Mouse (Mus musculus) CH12.LX (cell line): Measurements from ENCODE around the gene Dusp10. TPM values are rescaled to one million over a fixed set of nuclear protein-coding genes. Genes with fewer than 3 reads are reported as not detected.

Source experiments
- DNase-seq: peaks from one replicate; pipeline ENCODE4 v3.0.0-alpha.2; 2013; ENCODE audit errors: extremely low read depth
- H3K27ac ChIP-seq: 2 replicates; pipeline ENCODE4 v1.5.1; 2012; ENCODE audit warnings: low read depth, mild to moderate bottlenecking, control low read depth, moderate library complexity; ENCODE audit not compliant: insufficient read depth
- H3K27me3 ChIP-seq: replicated peaks from 2 replicates; pipeline ENCODE3; 2012; ENCODE audit warnings: inconsistent platforms
- H3K36me3 ChIP-seq, 2 experiments: replicated peaks in 1 of 2; 2 replicates each; pipeline versions ENCODE3 to v1.6.1; 2012; ENCODE audit warnings: inconsistent platforms in 1 of 2, low read length in 1 of 2, mild to moderate bottlenecking in 1 of 2, mixed read lengths in 1 of 2, moderate library complexity in 1 of 2; ENCODE audit not compliant: control insufficient read depth in 1 of 2, insufficient read depth in 1 of 2
- H3K4me1 ChIP-seq, 2 experiments: 2 replicates each; pipeline ENCODE4 v1.6.1; 2012; ENCODE audit warnings: inconsistent platforms in 1 of 2, moderate library complexity in 1 of 2; ENCODE audit not compliant: insufficient read depth in 2 of 2, control insufficient read depth in 1 of 2
- H3K4me2 ChIP-seq: 2 replicates; pipeline ENCODE4 v1.6.1; 2012; ENCODE audit warnings: low read depth, mild to moderate bottlenecking, control low read depth; ENCODE audit not compliant: poor library complexity, insufficient read depth, severe bottlenecking
- H3K4me3 ChIP-seq, 3 experiments: fragments of 150-350 bp in 1 of 3; sonication (generic) in 1 of 3; replicated peaks in 1 of 3; 2 replicates each; pipeline versions ENCODE3 to v1.5.1; 2011 to 2012; ENCODE audit warnings: low read depth in 2 of 3, low read length in 2 of 3, mild to moderate bottlenecking in 2 of 3, moderate library complexity in 2 of 3, control low read depth in 1 of 3, improper control_type of control experiment in 1 of 3, inconsistent platforms in 1 of 3, mixed read lengths in 1 of 3; ENCODE audit not compliant: poor library complexity in 1 of 3
- H3K79me2 ChIP-seq: replicated peaks from 2 replicates; pipeline ENCODE4 v1.6.1; 2012; ENCODE audit warnings: mild to moderate bottlenecking, moderate library complexity; ENCODE audit not compliant: control insufficient read depth, poor library complexity, insufficient read depth, severe bottlenecking; ENCODE audit errors: extremely low read depth
- H3K9ac ChIP-seq: 2 replicates; pipeline ENCODE4 v1.6.1; 2012; ENCODE audit warnings: low read depth, mild to moderate bottlenecking, control low read depth, moderate library complexity; ENCODE audit not compliant: insufficient read depth
- H3K9me3 ChIP-seq: replicated peaks from 2 replicates; pipeline ENCODE3; 2012; ENCODE audit warnings: low read length, inconsistent platforms, mixed read lengths
- BHLHE40 ChIP-seq: IDR thresholded peaks from 2 replicates; pipeline ENCODE4 v1.6.1; 2011; ENCODE audit warnings: mild to moderate bottlenecking, low read depth, low read length, improper control_type of control experiment
- CHD1 ChIP-seq: IDR thresholded peaks from 2 replicates; pipeline ENCODE4 v1.6.1; 2012; ENCODE audit warnings: low read depth, low read length, improper control_type of control experiment, inconsistent platforms
- CTCF ChIP-seq, 2 experiments: IDR thresholded peaks in 1 of 2; conservative IDR thresholded peaks in 1 of 2; 2 replicates each; pipeline ENCODE4 v1.5.1; 2011 to 2012; ENCODE audit warnings: low read depth in 2 of 2, low read length in 2 of 2, improper control_type of control experiment in 1 of 2, inconsistent platforms in 1 of 2, mild to moderate bottlenecking in 1 of 2, moderate library complexity in 1 of 2
- E2F4 ChIP-seq: IDR thresholded peaks from 2 replicates; pipeline ENCODE4 v1.6.1; 2011; ENCODE audit warnings: low read depth, low read length, improper control_type of control experiment; ENCODE audit not compliant: insufficient replicate concordance
- ELF1 ChIP-seq: IDR thresholded peaks from 2 replicates; pipeline ENCODE4 v1.6.1; 2014; ENCODE audit warnings: low read depth, mild to moderate bottlenecking, inconsistent platforms, low read length, improper control_type of control experiment
- EP300 ChIP-seq: IDR thresholded peaks from 2 replicates; pipeline ENCODE4 v1.6.1; 2011; ENCODE audit warnings: low read length, improper control_type of control experiment
- ETS1 ChIP-seq: conservative IDR thresholded peaks from 2 replicates; pipeline ENCODE4 v1.6.1; 2012; ENCODE audit warnings: low read depth, mild to moderate bottlenecking, inconsistent platforms, low read length, improper control_type of control experiment, moderate library complexity
- HCFC1 ChIP-seq: IDR thresholded peaks from 2 replicates; pipeline ENCODE4 v1.6.1; 2012; ENCODE audit warnings: low read depth, mild to moderate bottlenecking, inconsistent platforms, low read length, improper control_type of control experiment
- JUN ChIP-seq: IDR thresholded peaks from 2 replicates; pipeline ENCODE4 v1.6.1; 2011; ENCODE audit warnings: low read depth, mild to moderate bottlenecking, low read length, improper control_type of control experiment, moderate library complexity; ENCODE audit not compliant: insufficient read depth
- JUND ChIP-seq: conservative IDR thresholded peaks from 2 replicates; pipeline ENCODE4 v1.6.1; 2011; ENCODE audit warnings: low read depth, low read length, improper control_type of control experiment
- MXI1 ChIP-seq: IDR thresholded peaks from 2 replicates; pipeline ENCODE4 v1.6.1; 2011; ENCODE audit warnings: mild to moderate bottlenecking, low read depth, low read length, improper control_type of control experiment
- NELFE ChIP-seq: IDR thresholded peaks from 2 replicates; pipeline ENCODE4 v1.6.1; 2011; ENCODE audit warnings: low read depth, low read length, improper control_type of control experiment
- POLR2AphosphoS2 ChIP-seq: IDR thresholded peaks from 2 replicates; pipeline ENCODE4 v1.6.1; 2011; ENCODE audit warnings: low read depth, low read length, improper control_type of control experiment
- RCOR1 ChIP-seq: conservative IDR thresholded peaks from 2 replicates; pipeline ENCODE4 v1.6.1; 2012; ENCODE audit warnings: low read depth, mild to moderate bottlenecking, inconsistent platforms, low read length, improper control_type of control experiment
- SIN3A ChIP-seq: IDR thresholded peaks from 2 replicates; pipeline ENCODE4 v1.6.1; 2012; ENCODE audit warnings: low read length, improper control_type of control experiment, inconsistent platforms
- TBP ChIP-seq: conservative IDR thresholded peaks from 2 replicates; pipeline ENCODE4 v1.6.1; 2011; ENCODE audit warnings: low read depth, low read length, improper control_type of control experiment
- TCF12 ChIP-seq: IDR thresholded peaks from 2 replicates; pipeline ENCODE4 v1.6.1; 2014; ENCODE audit warnings: low read depth, mild to moderate bottlenecking, inconsistent platforms, low read length, improper control_type of control experiment
- UBTF ChIP-seq: IDR thresholded peaks from 2 replicates; pipeline ENCODE4 v1.6.1; 2012; ENCODE audit warnings: low read depth, mild to moderate bottlenecking, inconsistent platforms, low read length, improper control_type of control experiment, moderate library complexity
- USF2 ChIP-seq: conservative IDR thresholded peaks from 2 replicates; pipeline ENCODE4 v1.6.1; 2011; ENCODE audit warnings: low read depth, low read length, improper control_type of control experiment
- ZC3H11A ChIP-seq: IDR thresholded peaks from 2 replicates; pipeline ENCODE4 v1.6.1; 2012; ENCODE audit warnings: low read depth, mild to moderate bottlenecking, inconsistent platforms, low read length, improper control_type of control experiment
- ZNF384 ChIP-seq: IDR thresholded peaks from 2 replicates; pipeline ENCODE4 v1.6.1; 2012; ENCODE audit warnings: low read depth, low read length, improper control_type of control experiment, inconsistent platforms
- dilution Hi-C: fragments of 300-500 bp; cut with MboI; formaldehyde crosslinking; loops from 2 replicates; pipeline ENCODE4 v1.14.3; 2020; ENCODE audit warnings: low sequenced_read_pairs; ENCODE audit not compliant: extremely low pct_unique_long_range_greater_than_20kb, extremely low pct_ligation_motif_present
- in situ Hi-C: fragments of 300-500 bp; cut with MboI; formaldehyde crosslinking; loops from 3 replicates; pipeline ENCODE4 v1.14.3; 2019; ENCODE audit warnings: low sequenced_read_pairs, low pct_ligation_motif_present, low pct_unique_long_range_greater_than_20kb, mixed read lengths
- polyA plus RNA-seq: library from polyadenylated mRNA; unstranded; fragments of >175 nt; gene quantifications from 2 replicates; pipeline ENCODE4 v1.2.1, GENCODE M21; 2012; ENCODE audit warnings: low read depth; ENCODE audit not compliant: insufficient read length
- total RNA-seq, 2 experiments: library from RNA; depleted of rRNA; stranded (reverse); fragments of 300-350 nt in 1 of 2; fragments of >200 nt in 1 of 2; gene quantifications; 2 replicates each; pipeline ENCODE4 v1.2.3; 2012 to 2014

Gene Dusp10
- total and polyA plus RNA-seq, 3 experiments = 2.8 to 16.1 (median 14.2) TPM

- dilution Hi-C loops (no loop called here), in situ Hi-C loops (no loop called here)
- no peaks in the 10 kb centered on the region for H3K9me3 ChIP-seq
- no peak overlapping the region for H3K4me3 ChIP-seq
- peaks cover 0 to 55% of the 10 kb centered on the region in 2 experiments for H3K36me3 ChIP-seq
- H3K4me2 ChIP-seq = no peak overlapping the region
- no peak for DNase-seq
- no peak overlapping the region for H3K27ac ChIP-seq
- TF ChIP-seq SIN3A = no peak
- no peaks in the 10 kb centered on the region for H3K79me2 ChIP-seq
- H3K4me1 ChIP-seq = peaks cover 5 to 59% of the 10 kb centered on the region in 2 experiments; a peak in 3 of 4 replicates
- H3K9ac ChIP-seq = no peak overlapping the region
- H3K27me3 ChIP-seq = no peaks in the 10 kb centered on the region
Observed at GRCm38 (mm10) chr1:184053711-184054110, 40.6 kb downstream of the Dusp10 start.

GRCm38 (mm10) chr1:184054176-184054575, 41.1 kb downstream of the Dusp10 start:
- H3K4me3 ChIP-seq = no peak overlapping the region
- H3K27ac ChIP-seq = no peak overlapping the region
- no peak overlapping the region for H3K9ac ChIP-seq
- no peaks in the 10 kb centered on the region for H3K27me3 ChIP-seq
- no peaks in the 10 kb centered on the region for H3K9me3 ChIP-seq
- peaks cover 5 to 55% of the 10 kb centered on the region in 2 experiments; a peak in 3 of 4 replicates for H3K4me1 ChIP-seq
- DNase-seq = no peak
- H3K79me2 ChIP-seq = no peaks in the 10 kb centered on the region
- peaks cover 0 to 57% of the 10 kb centered on the region in 2 experiments for H3K36me3 ChIP-seq
- no peak overlapping the region for H3K4me2 ChIP-seq
- in situ Hi-C loops = no loop called here
- dilution Hi-C loops = no loop called here
- TF ChIP-seq TCF12 (no peak), POLR2AphosphoS2 (no peak), CTCF (conservative IDR thresholded peaks at IDR 0.05 in 1 of 2, IDR thresholded peaks at IDR 0.05 in 1 of 2; ENCODE audit: low read depth in 2 of 2, low read length in 2 of 2) (no peak), CHD1 (no peak), EP300 (no peak), NELFE (no peak), JUND (no peak), ETS1 (no peak), MXI1 (no peak), BHLHE40 (no peak), RCOR1 (no peak), ELF1 (no peak), HCFC1 (no peak), ZNF384 (no peak)

DNA sequence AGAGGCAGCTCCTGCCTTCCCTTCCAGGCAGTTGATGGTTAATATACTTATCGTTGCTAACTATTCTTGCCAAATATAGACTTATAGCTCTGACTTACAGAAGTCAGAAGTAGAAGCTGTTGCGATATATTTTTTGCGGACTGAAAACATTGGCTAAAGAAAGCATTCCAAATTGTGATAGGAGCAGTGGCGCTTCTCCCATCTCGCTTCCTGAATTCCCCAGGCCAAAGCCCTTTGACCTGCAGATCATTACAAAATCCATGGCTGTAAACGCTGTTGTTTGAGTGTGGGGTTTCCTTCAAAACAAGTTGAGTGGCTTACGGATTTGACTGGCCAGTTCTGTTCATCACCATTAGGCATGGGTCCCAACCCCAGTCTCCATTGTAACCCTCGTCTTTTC, 45.1 kb downstream of the Dusp10 start:
- no peak overlapping the region for H3K27ac ChIP-seq
- H3K79me2 ChIP-seq = no peaks in the 10 kb centered on the region
- DNase-seq = no peak
- H3K9ac ChIP-seq = no peak overlapping the region
- in situ Hi-C loops = no loop called here
- no peak overlapping the region for H3K4me2 ChIP-seq
- H3K36me3 ChIP-seq = peaks cover 0 to 59% of the 10 kb centered on the region in 2 experiments
- H3K9me3 ChIP-seq = no peaks in the 10 kb centered on the region
- H3K4me1 ChIP-seq = peaks cover 0 to 36% of the 10 kb centered on the region in 2 experiments; a peak in 3 of 4 replicates
- TF ChIP-seq BHLHE40 = no peak
- no peak for TF ChIP-seq TBP
- TF ChIP-seq POLR2AphosphoS2 = no peak
- no peak for TF ChIP-seq E2F4
- TF ChIP-seq NELFE = no peak
- no peak for TF ChIP-seq UBTF
- no peak for TF ChIP-seq JUN
- no peak for TF ChIP-seq USF2
- no peak for TF ChIP-seq ZC3H11A
- H3K27me3 ChIP-seq = no peaks in the 10 kb centered on the region
- dilution Hi-C loops = no loop called here
- H3K4me3 ChIP-seq = no peak overlapping the region
